Mouse (Mus musculus): ENCODE measurements around the gene Sirt7. TPM values are rescaled to one million over a fixed set of nuclear protein-coding genes. Genes with fewer than 3 reads are reported as not detected.
A peak's percentile ranks its signal among the peaks of the same experiment; 100 is the strongest.

The Sirt7 gene
- total RNA-seq, 1 experiment, result 29.4 TPM

DNA sequence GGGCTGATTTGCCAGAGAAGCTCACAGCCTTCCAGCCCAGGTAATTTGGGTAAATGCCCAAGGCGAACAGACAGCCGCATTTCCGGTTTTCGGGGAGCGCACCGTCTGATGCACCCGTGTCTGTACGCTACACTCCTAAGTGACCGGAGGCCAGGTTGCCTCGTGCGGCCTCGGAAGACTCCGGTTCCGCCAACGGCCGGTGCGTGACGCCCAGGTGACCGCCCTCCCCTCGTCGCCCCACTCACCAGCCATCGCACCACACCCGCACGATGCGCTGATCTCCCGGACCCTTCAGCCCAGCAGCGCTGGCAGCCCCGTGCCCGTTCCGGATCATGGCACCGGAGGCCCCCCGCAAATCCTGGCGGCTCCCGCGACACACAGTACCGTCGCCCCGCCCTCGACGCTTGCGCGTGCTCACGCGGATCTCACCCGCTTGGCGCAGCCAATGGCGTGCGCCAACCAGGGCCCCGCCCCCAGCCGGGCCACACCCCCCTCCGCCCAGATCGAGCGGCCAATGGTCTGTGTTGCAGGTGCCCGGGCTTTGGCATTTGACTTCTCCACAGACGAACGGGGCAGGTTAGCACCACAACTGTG lies 7.4 kb downstream of the Sirt7 start, which contains the start of gene Pcyt2:
Pcyt2 (minus strand) TSS at position 418 of the 594 bp plus-strand sequence.
- peak within 1 kb of the TSS; percentile 73; the same call in 1 of the 2 replicates for H3K27ac ChIP-seq (ENCODE audit: insufficient read depth, low read depth, low read length, poor library complexity, severe bottlenecking)
- peak within 1 kb of the TSS; percentile 94 for H3K4me3 ChIP-seq (ENCODE audit: insufficient read depth in 1 of 2, low read depth in 1 of 2, low read length in 2 of 2, poor library complexity in 1 of 2, severe bottlenecking in 1 of 2)
- H3K9ac ChIP-seq (ENCODE audit: insufficient read depth, low read depth, low read length, poor library complexity, severe bottlenecking), result peak within 1 kb of the TSS; percentile 92
- in situ Hi-C loops (cut with MboI; ENCODE audit: low sequenced_read_pairs in 2 of 2, unreplicated experiment in 2 of 2), result no loop called here
- no peaks in the 10 kb centered on the region for H3K9me3 ChIP-seq (ENCODE audit: control insufficient read depth, insufficient read depth, low read depth, low read length)
- TF ChIP-seq ZNF384 (IDR thresholded peaks at IDR 0.05; ENCODE audit: low read depth, low read length), result no peak
- TF ChIP-seq CHD2 (IDR thresholded peaks at IDR 0.05; ENCODE audit: low read depth, low read length), result 0 out of 2 replicates have a peak, but pooled peaks have one; percentile 66
- 0 out of 2 replicates have a peak, but pooled peaks have one; percentile 35 for TF ChIP-seq HCFC1 (IDR thresholded peaks at IDR 0.05; ENCODE audit: borderline replicate concordance, insufficient read depth, low read length)
- H3K36me3 ChIP-seq (ENCODE audit: control insufficient read depth, insufficient read depth, low read length, poor library complexity, severe bottlenecking), result peaks cover 22% of the 10 kb centered on the region
- DNase-seq (ENCODE audit: low read depth, low spot score), result peak; percentile 91
- H3K4me1 ChIP-seq (ENCODE audit: control insufficient read depth in 2 of 2, insufficient read depth in 2 of 2, low read length in 2 of 2, poor library complexity in 1 of 2), result peaks cover 8 to 30% of the 10 kb centered on the region in 2 experiments; a peak in 2 of 4 replicates

DNA sequence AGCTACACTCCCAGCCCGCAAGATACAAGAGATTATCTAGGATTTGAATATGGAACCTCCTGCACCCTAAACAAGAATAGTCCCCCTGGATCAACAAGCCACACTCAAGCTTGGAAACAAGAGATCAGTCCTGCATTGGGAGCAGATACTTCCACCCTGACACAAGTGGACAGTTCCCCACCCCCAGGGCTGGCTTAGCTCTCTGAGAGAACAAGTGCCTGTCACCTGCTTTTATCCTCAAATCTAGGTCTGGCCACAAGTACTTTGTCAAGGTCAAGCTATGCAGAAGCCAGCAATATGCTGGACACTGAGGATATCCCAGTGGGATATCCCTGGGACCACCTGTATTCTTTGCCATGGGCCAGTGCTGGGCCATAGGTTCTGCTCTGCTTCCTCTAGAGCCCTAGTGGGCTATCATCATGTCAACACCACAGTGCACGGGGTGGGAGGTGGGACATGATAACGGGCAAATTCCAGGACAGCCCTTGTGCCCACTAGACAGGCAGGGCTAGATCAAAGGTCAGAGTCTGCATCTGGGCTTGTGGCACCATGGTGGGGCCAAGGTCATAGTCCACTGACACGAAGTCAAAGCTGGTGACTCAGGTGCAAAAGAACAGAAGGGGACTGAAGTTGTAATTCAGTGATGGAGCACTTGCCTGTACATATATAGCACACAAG lies 8.3 kb downstream of the Sirt7 start:
- in situ Hi-C loops (cut with MboI; ENCODE audit: low sequenced_read_pairs in 2 of 2, unreplicated experiment in 2 of 2), result no loop called here
- peaks cover 31% of the 10 kb centered on the region for H3K36me3 ChIP-seq (ENCODE audit: control insufficient read depth, insufficient read depth, low read length, poor library complexity, severe bottlenecking)
- TF ChIP-seq ZNF384 (IDR thresholded peaks at IDR 0.05; ENCODE audit: low read depth, low read length), result no peak
- TF ChIP-seq CHD2 (IDR thresholded peaks at IDR 0.05; ENCODE audit: low read depth, low read length), result no peak
- no peak for TF ChIP-seq ZC3H11A (IDR thresholded peaks at IDR 0.05; ENCODE audit: borderline replicate concordance, low read depth, low read length)
- TF ChIP-seq HCFC1 (IDR thresholded peaks at IDR 0.05; ENCODE audit: borderline replicate concordance, insufficient read depth, low read length), result no peak
- H3K9ac ChIP-seq (ENCODE audit: insufficient read depth, low read depth, low read length, poor library complexity, severe bottlenecking), result peak overlapping the region; percentile 92
- DNase-seq (ENCODE audit: low read depth, low spot score), result no peak
- H3K4me3 ChIP-seq (ENCODE audit: insufficient read depth in 1 of 2, low read depth in 1 of 2, low read length in 2 of 2, poor library complexity in 1 of 2, severe bottlenecking in 1 of 2), result peak overlapping the region; percentile 94
- H3K27ac ChIP-seq (ENCODE audit: insufficient read depth, low read depth, low read length, poor library complexity, severe bottlenecking), result no peak overlapping the region
- H3K4me1 ChIP-seq (ENCODE audit: control insufficient read depth in 2 of 2, insufficient read depth in 2 of 2, low read length in 2 of 2, poor library complexity in 1 of 2), result peaks cover 8 to 30% of the 10 kb centered on the region in 2 experiments; a peak in 2 of 4 replicates
- no peaks in the 10 kb centered on the region for H3K9me3 ChIP-seq (ENCODE audit: control insufficient read depth, insufficient read depth, low read depth, low read length)

DNA sequence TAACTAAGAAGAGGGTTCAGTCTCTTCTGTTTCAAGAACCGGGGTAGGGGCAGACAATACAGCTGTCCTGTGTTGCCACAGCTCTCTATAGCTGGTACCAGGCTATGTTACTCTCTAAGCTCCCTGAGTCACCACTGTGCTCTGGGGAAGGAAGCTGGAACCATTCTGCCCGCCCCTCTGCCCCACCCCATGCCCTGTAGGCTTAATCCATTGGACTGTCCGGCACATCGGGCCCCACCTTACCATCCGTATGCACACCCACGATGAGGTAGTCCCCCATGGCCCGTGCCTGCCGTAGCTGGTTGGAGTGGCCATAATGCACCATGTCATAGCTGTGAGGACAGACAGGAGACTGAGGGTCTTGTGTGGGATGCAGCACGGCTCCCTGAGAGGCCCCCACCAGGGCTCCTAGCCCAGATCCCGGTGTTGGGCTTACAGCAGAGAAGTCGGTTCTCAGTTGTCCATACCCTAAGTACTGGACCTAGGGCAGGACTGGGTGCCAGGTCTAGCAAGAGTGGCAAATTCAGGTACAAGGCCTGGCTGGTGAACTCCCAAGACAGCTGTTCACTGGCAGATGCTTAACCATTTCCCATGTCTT lies 9.3 kb downstream of the Sirt7 start:
- no peaks in the 10 kb centered on the region for H3K9me3 ChIP-seq (ENCODE audit: control insufficient read depth, insufficient read depth, low read depth, low read length)
- H3K4me1 ChIP-seq (ENCODE audit: control insufficient read depth in 2 of 2, insufficient read depth in 2 of 2, low read length in 2 of 2, poor library complexity in 1 of 2), result peaks cover 8 to 27% of the 10 kb centered on the region in 2 experiments; a peak in 2 of 4 replicates
- peaks cover 39% of the 10 kb centered on the region for H3K36me3 ChIP-seq (ENCODE audit: control insufficient read depth, insufficient read depth, low read length, poor library complexity, severe bottlenecking)
- H3K27ac ChIP-seq (ENCODE audit: insufficient read depth, low read depth, low read length, poor library complexity, severe bottlenecking), result no peak overlapping the region
- no peak for TF ChIP-seq ZC3H11A (IDR thresholded peaks at IDR 0.05; ENCODE audit: borderline replicate concordance, low read depth, low read length)
- TF ChIP-seq MAFK (IDR thresholded peaks at IDR 0.05; ENCODE audit: insufficient read depth, low read depth, low read length), result no peak
- no peak for TF ChIP-seq CHD2 (IDR thresholded peaks at IDR 0.05; ENCODE audit: low read depth, low read length)
- no peak for TF ChIP-seq HCFC1 (IDR thresholded peaks at IDR 0.05; ENCODE audit: borderline replicate concordance, insufficient read depth, low read length)
- no peak for TF ChIP-seq ZNF384 (IDR thresholded peaks at IDR 0.05; ENCODE audit: low read depth, low read length)
- 0 out of 2 replicates have a peak overlapping the region, but pooled peaks have one; percentile 17 for H3K9ac ChIP-seq (ENCODE audit: insufficient read depth, low read depth, low read length, poor library complexity, severe bottlenecking)
- DNase-seq (ENCODE audit: low read depth, low spot score), result no peak
- H3K4me3 ChIP-seq (ENCODE audit: insufficient read depth in 1 of 2, low read depth in 1 of 2, low read length in 2 of 2, poor library complexity in 1 of 2, severe bottlenecking in 1 of 2), result no peak overlapping the region
- in situ Hi-C loops (cut with MboI; ENCODE audit: low sequenced_read_pairs in 2 of 2, unreplicated experiment in 2 of 2), result no loop called here

DNA sequence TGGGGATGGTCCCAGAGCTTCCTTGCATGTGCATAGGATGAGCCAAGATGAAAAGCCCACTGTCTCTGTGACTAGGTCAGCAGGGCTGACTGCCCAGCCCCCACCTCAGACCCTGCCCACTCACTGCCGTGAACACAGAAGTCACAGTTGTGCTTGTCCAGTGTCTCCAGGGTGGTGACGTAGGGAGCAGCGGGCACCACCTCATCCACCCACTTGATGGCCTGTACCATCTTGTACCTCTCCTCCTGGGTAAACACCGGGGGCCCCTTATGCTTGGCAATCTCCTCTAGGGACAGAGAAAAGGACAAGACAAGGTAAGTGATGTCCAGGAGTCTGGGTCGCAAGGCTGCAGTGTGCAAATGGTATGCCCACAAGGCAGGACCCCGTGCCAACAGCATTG lies 9.9 kb downstream of the Sirt7 start:
- in situ Hi-C loops (cut with MboI; ENCODE audit: low sequenced_read_pairs in 2 of 2, unreplicated experiment in 2 of 2), result no loop called here

More for the DNA sequence above, 9.9 kb downstream of the Sirt7 start:
- DNase-seq (ENCODE audit: low read depth, low spot score), result no peak
- TF ChIP-seq ZNF384 (IDR thresholded peaks at IDR 0.05; ENCODE audit: low read depth, low read length) (no peak), ZC3H11A (IDR thresholded peaks at IDR 0.05; ENCODE audit: borderline replicate concordance, low read depth, low read length) (no peak), CHD2 (IDR thresholded peaks at IDR 0.05; ENCODE audit: low read depth, low read length) (no peak), HCFC1 (IDR thresholded peaks at IDR 0.05; ENCODE audit: borderline replicate concordance, insufficient read depth, low read length) (no peak), MAFK (IDR thresholded peaks at IDR 0.05; ENCODE audit: insufficient read depth, low read depth, low read length) (no peak)
- Histone ChIP-seq H3K9ac (ENCODE audit: insufficient read depth, low read depth, low read length, poor library complexity, severe bottlenecking) (no peak overlapping the region), H3K4me1 (ENCODE audit: control insufficient read depth in 2 of 2, insufficient read depth in 2 of 2, low read length in 2 of 2, poor library complexity in 1 of 2) (peaks cover 8 to 24% of the 10 kb centered on the region in 2 experiments; a peak in 2 of 4 replicates), H3K27ac (ENCODE audit: insufficient read depth, low read depth, low read length, poor library complexity, severe bottlenecking) (no peak overlapping the region), H3K4me3 (ENCODE audit: insufficient read depth in 1 of 2, low read depth in 1 of 2, low read length in 2 of 2, poor library complexity in 1 of 2, severe bottlenecking in 1 of 2) (no peak overlapping the region), H3K36me3 (ENCODE audit: control insufficient read depth, insufficient read depth, low read length, poor library complexity, severe bottlenecking) (peaks cover 42% of the 10 kb centered on the region), H3K9me3 (ENCODE audit: control insufficient read depth, insufficient read depth, low read depth, low read length) (no peaks in the 10 kb centered on the region)
